Mouse (Mus musculus): Measurements from ENCODE around the gene Dok7.

DNA sequence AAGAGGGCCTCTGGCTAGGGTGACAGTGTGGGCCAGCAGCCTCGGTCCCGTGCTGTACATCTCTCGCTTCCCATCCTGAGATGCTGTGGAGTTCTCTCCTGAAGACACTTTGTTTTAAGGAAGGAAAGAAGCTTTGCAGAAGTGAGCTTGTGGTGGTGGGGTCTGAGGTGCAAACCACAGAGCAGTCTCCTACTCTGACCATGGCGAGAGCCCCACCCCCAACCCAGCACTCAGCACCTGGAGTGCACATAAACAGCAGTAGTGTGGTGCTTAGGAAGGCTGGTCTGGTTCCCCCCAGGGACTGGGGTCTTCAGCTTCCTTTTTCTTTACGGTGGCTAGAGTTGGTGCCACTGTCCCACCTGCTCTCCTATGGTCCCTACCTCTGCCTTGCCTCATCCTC lies 21.4 kb upstream of the Dok7 start:
- TF ChIP-seq CTCF (IDR thresholded peaks at IDR 0.05; ENCODE audit: insufficient read depth, low read depth, low read length) = no peak
- TF ChIP-seq POLR2A (IDR thresholded peaks at IDR 0.05; ENCODE audit: insufficient read depth, low read depth, low read length) = no peak
